Mouse (Mus musculus) CH12F3 (cell line): ENCODE measurements around the gene Ugt1a2.

Experiments used
- in situ Hi-C: fragments of 300-500 bp; cut with MboI; formaldehyde crosslinking; loops from 2 replicates; pipeline ENCODE4 v1.14.3; 2020; ENCODE audit warnings: low sequenced_read_pairs

Ugt1a2 gene

DNA sequence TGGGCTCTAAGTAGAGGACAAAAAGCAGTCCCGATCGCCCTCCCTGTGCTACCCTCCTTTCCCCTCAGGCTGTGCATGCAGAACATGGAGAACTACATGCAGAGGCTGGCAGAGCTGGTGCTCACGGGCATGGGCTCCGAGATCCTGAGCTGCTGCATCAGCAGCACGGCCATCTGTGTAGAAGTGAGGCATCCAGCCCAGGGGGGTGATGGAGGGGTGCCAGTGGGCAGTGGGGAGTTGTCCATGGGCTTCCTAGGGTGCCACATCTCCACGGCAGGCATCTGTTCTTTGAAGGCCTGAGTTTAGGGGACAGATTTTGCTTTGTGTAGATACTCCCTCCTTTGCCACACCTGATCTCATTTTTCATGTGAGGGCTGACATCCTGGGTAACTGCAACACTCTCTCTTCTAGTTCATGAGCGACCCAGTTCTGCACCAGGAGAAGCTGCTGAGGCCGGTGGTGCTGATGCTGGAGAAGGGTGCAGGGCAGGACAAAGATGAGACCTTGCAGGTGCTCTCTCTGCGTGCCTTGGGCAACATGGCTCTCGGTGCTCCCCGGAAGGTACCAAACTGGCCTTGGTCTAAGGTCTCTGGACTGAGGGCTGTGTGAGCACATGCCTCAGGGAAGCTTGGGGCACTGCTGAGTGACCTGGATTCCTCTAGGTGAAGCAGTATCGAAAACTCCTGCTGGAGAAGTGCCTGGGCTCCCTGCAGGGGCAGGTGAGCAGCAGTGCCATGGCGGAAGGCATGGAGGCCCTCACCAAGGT is 55.8 kb downstream of the Ugt1a2 start:
- in situ Hi-C loops = no loop called here

DNA sequence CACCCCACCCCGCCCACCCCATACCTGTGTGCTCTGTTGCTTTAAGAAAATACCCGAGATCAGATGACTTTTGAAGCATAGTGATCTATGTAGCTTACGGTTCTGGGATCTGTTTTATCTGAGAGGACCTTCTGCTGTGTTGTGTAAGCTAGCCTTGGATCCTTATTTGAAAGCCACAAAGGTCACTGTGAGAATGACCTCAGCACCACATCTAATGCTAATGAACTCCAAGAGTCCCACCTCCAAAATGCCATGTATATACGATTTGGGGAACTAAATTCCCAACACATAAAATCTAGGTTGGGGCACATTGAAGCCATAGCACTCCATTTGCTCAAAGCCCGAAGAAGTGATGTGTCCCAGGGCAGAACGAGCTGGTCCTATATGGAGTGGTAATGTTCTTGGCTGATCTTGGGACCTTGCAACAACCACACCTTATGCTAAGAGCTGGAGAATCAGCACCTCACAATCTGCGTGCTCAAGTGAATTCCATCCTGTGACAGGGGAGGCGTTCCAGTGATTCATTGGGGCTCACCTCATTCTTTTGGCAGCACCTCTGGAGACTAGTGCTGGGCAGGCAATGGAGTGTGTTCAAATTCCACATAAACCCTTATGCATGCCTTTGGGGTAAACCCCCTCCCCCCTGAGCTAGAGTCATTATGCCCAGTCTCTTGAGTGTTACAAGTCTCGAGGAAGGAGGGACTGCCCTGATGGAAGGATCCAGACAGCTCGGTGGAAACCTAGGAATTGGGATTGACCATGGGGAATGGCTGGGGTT is 56.7 kb downstream of the Ugt1a2 start:
- in situ Hi-C loops = no loop called here

- in situ Hi-C loops = no loop called here
These were observed 57.3 kb downstream of the Ugt1a2 start for GRCm38 (mm10) chr1:88257681-88258080.

DNA sequence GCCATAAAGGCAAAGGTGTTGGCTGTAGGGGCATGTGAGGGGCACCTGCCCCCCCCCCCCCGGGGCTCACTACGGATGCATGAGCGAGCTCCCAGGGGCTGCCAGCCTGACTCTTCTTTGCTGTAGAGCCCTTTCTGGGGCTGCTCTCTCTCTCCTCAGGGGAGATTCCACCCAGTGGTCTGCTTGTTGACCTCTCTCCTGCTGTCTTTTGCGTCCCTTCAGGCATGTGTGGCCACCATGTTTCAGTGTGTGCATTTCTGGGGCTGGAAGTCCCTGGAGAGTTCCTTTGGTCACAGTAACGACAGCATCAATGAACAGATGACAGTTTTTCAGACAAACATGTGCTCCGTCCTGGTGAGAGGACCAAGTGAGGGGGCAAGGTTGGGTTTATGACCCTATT is 58.0 kb downstream of the Ugt1a2 start:
- in situ Hi-C loops = no loop called here

DNA sequence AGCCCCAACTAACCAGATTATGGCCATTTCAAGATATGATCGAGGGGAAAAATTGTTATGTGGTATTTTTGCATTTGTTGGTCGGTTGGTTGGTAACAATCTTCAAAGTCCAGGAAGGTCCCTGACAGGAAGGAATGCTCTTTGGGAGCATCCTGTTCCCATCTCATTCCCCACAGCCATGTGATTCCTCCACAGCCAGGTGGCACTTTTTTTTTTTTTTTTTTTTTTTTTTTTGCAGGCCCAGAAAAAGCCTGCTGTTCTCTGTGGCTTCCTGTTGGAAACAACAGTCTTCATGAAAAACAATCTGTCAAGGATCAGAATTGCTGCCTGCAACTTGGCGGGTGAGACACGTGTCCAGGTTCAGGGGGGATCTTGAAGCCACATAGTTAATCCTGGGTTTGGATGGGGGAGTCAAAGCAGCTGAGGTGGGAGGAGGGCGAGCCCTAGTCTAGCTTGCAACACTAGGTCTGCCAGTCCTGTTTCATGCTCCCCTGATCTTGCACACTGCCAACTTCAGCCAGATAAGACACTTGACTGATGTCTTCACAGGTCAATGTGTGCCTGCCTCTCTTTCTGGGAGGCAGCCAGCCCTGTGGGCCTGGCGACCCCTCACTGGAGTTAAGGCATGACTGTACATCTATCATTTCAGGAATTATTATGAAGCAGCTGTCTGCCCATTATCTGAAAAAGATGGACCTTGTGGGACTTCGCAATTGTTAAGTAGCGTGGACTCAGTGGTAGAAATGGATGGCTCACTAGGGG is 58.7 kb downstream of the Ugt1a2 start:
- in situ Hi-C loops = no loop called here

GRCm38 (mm10) chr1:88259643-88260024 is 59.2 kb downstream of the Ugt1a2 start:
- in situ Hi-C loops = no loop called here

DNA sequence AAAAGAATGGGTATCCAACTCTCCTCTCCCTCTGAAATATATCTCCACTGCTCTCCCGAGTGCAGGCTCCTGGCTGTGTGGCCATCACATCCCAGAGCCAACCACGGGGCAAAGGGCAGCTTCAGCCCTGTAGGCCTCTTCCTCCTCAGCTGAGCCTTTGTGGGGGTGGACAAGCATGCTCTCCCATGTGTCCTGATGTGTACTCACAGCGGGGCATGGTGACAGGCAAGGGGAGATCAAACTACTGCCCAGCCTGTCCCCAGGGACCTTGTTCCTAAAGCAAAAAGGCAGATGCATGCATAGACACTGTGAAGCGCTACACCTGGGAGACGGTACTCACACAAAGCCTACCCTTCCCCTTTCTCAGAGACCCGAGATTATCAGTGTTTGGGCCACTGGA is 59.7 kb downstream of the Ugt1a2 start:
- in situ Hi-C loops = no loop called here

GRCm38 (mm10) chr1:88260604-88261377 is 60.4 kb downstream of the Ugt1a2 start:
- in situ Hi-C loops = no loop called here

DNA sequence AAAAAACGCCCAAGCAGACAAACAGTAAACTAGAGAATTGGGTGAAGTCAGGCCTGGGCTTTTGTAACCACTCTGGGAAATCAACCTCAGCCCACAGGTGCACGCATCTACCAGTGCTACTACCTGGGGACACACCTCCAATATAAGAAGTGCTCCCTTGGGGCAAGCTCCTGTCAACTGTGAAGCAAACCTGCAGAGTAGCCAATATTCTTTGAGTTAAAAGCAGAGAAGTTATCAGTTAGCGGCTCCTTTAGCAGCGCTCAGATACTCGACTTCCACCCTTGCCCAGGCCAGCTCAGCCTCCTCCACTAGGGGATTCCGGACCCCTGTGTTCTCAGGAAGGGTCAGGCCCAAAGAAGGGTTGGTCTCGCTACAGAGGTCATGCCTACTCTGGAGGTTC is 61.3 kb downstream of the Ugt1a2 start:
- in situ Hi-C loops = no loop called here

GRCm38 (mm10) chr1:88262255-88262654 is 61.9 kb downstream of the Ugt1a2 start:
- in situ Hi-C loops = no loop called here

DNA sequence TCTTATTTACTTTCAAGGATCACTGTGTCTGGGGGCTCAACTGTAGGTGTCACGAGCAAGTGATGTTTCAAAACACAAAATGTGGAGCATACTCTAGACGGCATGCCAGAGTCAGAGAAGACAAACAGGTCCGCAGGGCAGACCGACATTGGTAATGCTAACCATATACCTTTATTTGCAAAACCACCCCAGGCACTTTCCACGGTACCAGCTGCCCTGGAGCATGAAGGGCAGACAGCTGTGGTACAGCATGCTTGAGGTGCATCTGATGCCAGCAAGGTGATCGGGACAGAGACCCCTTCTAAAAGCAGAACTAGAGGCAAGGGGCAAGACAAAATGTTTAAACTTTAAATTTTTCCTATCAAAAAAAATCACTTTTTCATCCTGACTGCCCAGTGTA is 62.6 kb downstream of the Ugt1a2 start:
- in situ Hi-C loops = no loop called here

DNA sequence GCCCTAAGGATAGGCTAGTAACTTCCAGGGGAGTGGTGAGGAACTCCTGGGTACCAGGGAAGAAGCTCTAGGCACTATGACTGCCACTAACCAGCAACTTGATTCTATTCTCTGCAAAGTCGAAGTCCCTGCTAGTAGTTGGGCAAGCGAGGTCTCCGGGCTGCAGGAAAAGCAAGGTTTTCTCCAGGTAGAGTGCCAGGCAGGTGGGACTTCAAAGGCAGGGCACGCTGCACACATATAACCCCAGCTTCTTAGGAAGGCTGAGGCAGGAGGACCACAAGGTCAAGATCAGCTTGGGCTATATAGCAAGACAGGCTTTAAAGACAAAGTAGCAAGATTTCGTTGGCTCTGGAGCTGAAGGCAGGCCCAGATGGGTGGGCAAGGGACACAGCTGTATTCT is 63.4 kb downstream of the Ugt1a2 start:
- in situ Hi-C loops = no loop called here

DNA sequence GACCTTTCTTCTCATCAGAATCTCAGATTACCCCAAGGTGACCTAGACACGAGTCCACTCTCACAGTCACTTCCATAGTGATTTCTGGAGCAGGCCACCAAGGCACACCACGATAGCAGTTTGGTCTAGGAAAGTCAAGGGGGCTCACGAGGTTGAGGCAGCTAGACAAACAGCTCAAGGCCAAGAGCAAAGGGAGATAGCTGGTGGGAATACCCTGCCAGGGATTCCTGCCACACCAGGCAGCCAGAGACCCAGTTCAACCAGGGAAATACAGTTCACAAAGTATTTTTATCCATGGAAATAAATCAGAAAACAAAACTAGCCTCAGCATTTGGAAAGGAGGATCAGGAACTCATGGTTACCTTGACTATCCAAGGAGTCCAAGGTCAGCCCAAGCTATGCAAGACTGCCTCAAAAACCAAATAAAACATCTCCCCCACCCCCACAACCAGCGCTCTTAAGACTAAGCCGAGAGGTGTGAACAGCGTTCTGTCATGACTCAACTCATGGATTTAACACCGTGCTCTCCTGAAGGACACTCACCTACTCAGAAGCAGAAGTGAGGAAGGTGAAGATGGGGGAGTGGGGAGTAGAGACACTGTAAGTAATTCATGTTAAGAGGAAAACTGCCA is 64.0 kb downstream of the Ugt1a2 start:
- in situ Hi-C loops = no loop called here

DNA sequence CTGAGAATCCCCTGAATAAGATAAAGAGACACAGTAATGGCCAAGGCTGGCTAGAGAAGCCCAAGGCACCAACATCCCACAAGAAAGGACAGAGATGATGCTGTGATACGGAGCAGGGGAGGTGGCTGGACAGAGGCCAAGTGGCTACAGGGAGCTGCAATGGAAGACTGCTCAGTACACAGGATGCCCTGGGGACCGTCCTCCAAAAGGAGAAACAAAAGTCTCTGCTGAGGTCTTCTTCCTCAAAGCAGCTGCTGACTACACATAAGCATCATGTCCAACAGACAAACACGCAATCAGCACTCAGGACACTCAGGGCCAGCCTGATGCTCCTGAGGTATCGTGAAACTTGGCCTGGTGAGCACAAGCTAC is 64.5 kb downstream of the Ugt1a2 start:
- in situ Hi-C loops = no loop called here

DNA sequence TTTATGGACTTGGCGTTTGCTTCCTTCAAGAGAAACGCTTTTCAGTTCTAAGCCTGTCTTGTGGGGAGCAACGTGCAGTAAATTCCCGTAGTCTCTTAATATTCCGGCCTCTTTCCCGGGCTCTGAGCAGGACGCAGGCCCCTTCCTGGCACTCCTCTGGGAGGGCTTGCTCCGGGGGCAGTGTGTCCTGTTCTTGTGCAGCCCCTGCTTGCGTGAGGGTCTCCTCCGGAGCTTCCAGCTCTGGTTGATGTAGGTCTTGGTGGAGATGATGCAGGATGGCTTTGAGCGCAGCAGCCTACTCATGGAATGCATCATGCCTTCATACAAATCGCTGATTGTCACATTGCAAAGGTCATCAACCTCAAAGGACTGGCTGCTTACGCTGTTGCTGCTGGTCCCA is 65.7 kb downstream of the Ugt1a2 start:
- in situ Hi-C loops = no loop called here

DNA sequence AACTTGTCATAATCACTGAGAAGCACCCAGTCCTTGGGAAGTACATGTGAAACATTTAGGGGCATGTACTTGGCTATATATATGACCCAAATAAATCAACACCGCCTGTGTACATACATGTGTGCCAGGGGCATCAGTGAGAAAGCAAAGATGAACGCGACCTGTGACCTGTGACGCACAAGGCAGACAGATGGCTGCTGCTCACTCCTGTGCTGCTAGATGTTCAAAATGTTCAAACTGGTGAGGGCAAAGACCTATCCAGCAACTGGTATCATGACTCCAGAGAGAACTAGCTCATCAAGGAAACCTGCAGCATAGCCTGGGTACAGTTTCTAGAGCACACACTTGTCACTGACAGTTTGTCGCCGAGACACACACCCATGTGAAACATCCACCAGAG is 67.1 kb downstream of the Ugt1a2 start:
- in situ Hi-C loops = no loop called here

- in situ Hi-C loops = no loop called here
These were observed 67.7 kb downstream of the Ugt1a2 start for GRCm38 (mm10) chr1:88268070-88268469.
